Mouse (Mus musculus) embryonic facial prominence, embryonic 13.5 days (tissue): ENCODE measurements around the gene Rexo5. TPM values are rescaled to one million over a fixed set of nuclear protein-coding genes. Genes with fewer than 3 reads are reported as not detected.

Source experiments
- ATAC-seq: fragments of 200-750 bp; cut with Nextera tagmentation; 2 replicates; pipeline ENCODE4 v1.8.0; 2017; ENCODE audit warnings: low read depth; ENCODE audit not compliant: insufficient number of reproducible peaks, insufficient read depth, low FRiP score, low TSS enrichment
- H3K27ac ChIP-seq: fragments of 300-500 bp; sonication (generic); 2 replicates; pipeline ENCODE4 v1.5.1; 2015; ENCODE audit warnings: moderate library complexity, mild to moderate bottlenecking, inconsistent platforms
- H3K27me3 ChIP-seq: fragments of 300-500 bp; sonication (generic); 2 replicates; pipeline ENCODE4 v1.6.1; 2015; ENCODE audit warnings: mild to moderate bottlenecking, inconsistent platforms
- H3K36me3 ChIP-seq: fragments of 300-500 bp; sonication (generic); 2 replicates; pipeline ENCODE4 v1.6.1; 2015; ENCODE audit warnings: mild to moderate bottlenecking, inconsistent platforms
- H3K4me1 ChIP-seq: fragments of 300-500 bp; sonication (generic); 2 replicates; pipeline ENCODE4 v1.6.1; 2015; ENCODE audit warnings: inconsistent platforms
- H3K4me2 ChIP-seq: fragments of 300-500 bp; sonication (generic); 2 replicates; pipeline ENCODE4 v1.6.1; 2015; ENCODE audit warnings: moderate library complexity, mild to moderate bottlenecking, inconsistent platforms
- H3K4me3 ChIP-seq: fragments of 300-500 bp; sonication (generic); 2 replicates; pipeline ENCODE4 v1.5.1; 2015; ENCODE audit warnings: mild to moderate bottlenecking, inconsistent platforms
- H3K9ac ChIP-seq: fragments of 300-500 bp; sonication (generic); 2 replicates; pipeline ENCODE4 v1.6.1; 2015; ENCODE audit warnings: mild to moderate bottlenecking, inconsistent platforms
- H3K9me3 ChIP-seq: fragments of 300-500 bp; sonication (generic); 2 replicates; pipeline ENCODE4 v1.6.1; 2016; ENCODE audit warnings: inconsistent platforms
- WGBS: fragments of 180-500 bp; shearing (Covaris S2); methylation state at CpG from one replicate; pipeline ENCODE4 v1.1.7; 2015; ENCODE audit warnings: mixed read lengths; 5-methylcytosine and 5-hydroxymethylcytosine counted together
- polyA plus RNA-seq: library from polyadenylated mRNA; unstranded; fragments of >200 nt; fragmentation: Nextera tagmentation; extraction: Ambion mirVana; gene quantifications from 2 replicates; pipeline ENCODE4 v1.2.1, GENCODE M21; 2015

The Rexo5 gene
- polyA plus RNA-seq, 1 experiment from 2014 or later = 23.4 TPM

DNA sequence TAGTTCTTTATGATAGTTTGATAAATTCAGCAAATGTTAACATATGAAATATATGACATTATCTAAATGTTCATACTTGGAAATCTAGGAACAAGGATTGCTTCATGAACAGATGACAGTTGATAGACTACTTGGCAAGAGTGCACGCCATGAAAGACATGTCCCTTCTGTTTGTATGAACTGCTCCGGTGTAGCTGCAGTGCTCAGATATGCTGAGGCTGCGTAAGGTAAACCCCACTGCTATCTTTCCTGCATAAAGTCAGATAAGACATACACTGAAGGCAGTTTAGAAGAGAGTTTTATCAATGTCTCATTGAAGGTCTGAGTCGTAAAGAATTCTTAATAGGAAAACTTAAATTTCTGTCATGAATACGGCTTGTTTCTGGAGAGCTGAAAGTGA lies 8.9 kb upstream of the Rexo5 start:
- peaks cover 57% of the 10 kb centered on the region for H3K36me3 ChIP-seq
- ATAC-seq = no peak
- no peaks in the 10 kb centered on the region for H3K27me3 ChIP-seq
- H3K9ac ChIP-seq = no peak overlapping the region
- no peak overlapping the region for H3K27ac ChIP-seq
- H3K4me2 ChIP-seq = no peak overlapping the region
- H3K4me3 ChIP-seq = no peak overlapping the region
- no peaks in the 10 kb centered on the region for H3K4me1 ChIP-seq
- 96% methylated on average over 5 of the region's 5 CpGs for WGBS
- H3K9me3 ChIP-seq = no peaks in the 10 kb centered on the region

- H3K9ac ChIP-seq = no peak overlapping the region
- H3K4me3 ChIP-seq = no peak overlapping the region
- peaks cover 48% of the 10 kb centered on the region for H3K36me3 ChIP-seq
- no peak overlapping the region for H3K4me2 ChIP-seq
- no peaks in the 10 kb centered on the region for H3K27me3 ChIP-seq
- no peak overlapping the region for H3K27ac ChIP-seq
- no peak for ATAC-seq
- H3K4me1 ChIP-seq = peaks cover 5% of the 10 kb centered on the region; the same call in 1 of the 2 replicates
- no peaks in the 10 kb centered on the region for H3K9me3 ChIP-seq
- 85% methylated on average over 3 of the region's 3 CpGs for WGBS
Observed at GRCm38 (mm10) chr7:119789024-119789423, 4.8 kb upstream of the Rexo5 start.

- ATAC-seq = no peak; the same call in 1 of the 2 replicates
- under 1% methylated on average over 21 of the region's 21 CpGs for WGBS
Observed at GRCm38 (mm10) chr7:119794251-119794638, 439 bp downstream of the Rexo5 start.

DNA sequence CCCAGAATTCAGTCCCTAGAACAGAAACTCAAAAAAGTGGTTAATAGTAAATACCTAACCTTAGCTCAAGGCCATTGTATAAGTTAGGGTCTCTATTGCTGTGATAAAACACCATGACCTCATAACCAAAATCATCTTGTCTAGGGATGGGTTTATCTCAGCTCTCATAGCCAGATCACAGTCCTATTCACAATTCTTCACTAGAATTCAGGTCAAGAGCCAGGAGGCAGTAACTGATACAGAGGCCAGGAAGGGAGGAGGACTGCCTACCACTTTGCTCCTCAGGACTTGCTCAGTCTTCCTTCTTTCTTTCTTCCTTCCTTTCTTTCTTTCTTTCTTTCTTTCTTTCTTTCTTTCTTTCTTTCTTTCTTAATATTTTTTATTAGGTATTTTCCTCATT lies 1.5 kb downstream of the Rexo5 start:
- no peak for ATAC-seq
- H3K27me3 ChIP-seq = no peaks in the 10 kb centered on the region
- peak overlapping the region; percentile 50 for H3K4me2 ChIP-seq
- H3K36me3 ChIP-seq = peaks cover 7% of the 10 kb centered on the region
- H3K9me3 ChIP-seq = no peaks in the 10 kb centered on the region
- peaks cover 11% of the 10 kb centered on the region for H3K4me1 ChIP-seq
- no peak overlapping the region for H3K27ac ChIP-seq
- H3K4me3 ChIP-seq = peak overlapping the region; percentile 20
- H3K9ac ChIP-seq = 0 out of 2 replicates have a peak overlapping the region, but pooled peaks have one; percentile 28

More at GRCm38 (mm10) chr7:119794251-119794638, 439 bp downstream of the Rexo5 start:
- Histone ChIP-seq H3K27ac (peak overlapping the region; percentile 80), H3K9me3 (no peaks in the 10 kb centered on the region), H3K4me2 (peak overlapping the region; percentile 74), H3K4me1 (peaks cover 11% of the 10 kb centered on the region), H3K36me3 (peaks cover 12% of the 10 kb centered on the region), H3K27me3 (no peaks in the 10 kb centered on the region), H3K9ac (peak overlapping the region; percentile 88), H3K4me3 (peak overlapping the region; percentile 72)

- Histone ChIP-seq H3K9ac (no peak overlapping the region), H3K36me3 (peaks cover 24% of the 10 kb centered on the region), H3K27me3 (no peaks in the 10 kb centered on the region), H3K27ac (no peak overlapping the region), H3K9me3 (no peaks in the 10 kb centered on the region), H3K4me1 (no peaks in the 10 kb centered on the region), H3K4me3 (no peak overlapping the region), H3K4me2 (no peak overlapping the region)
- no peak for ATAC-seq
- WGBS = 84% methylated on average over 3 of the region's 3 CpGs
Observed at GRCm38 (mm10) chr7:119800488-119800887, 6.7 kb downstream of the Rexo5 start.

DNA sequence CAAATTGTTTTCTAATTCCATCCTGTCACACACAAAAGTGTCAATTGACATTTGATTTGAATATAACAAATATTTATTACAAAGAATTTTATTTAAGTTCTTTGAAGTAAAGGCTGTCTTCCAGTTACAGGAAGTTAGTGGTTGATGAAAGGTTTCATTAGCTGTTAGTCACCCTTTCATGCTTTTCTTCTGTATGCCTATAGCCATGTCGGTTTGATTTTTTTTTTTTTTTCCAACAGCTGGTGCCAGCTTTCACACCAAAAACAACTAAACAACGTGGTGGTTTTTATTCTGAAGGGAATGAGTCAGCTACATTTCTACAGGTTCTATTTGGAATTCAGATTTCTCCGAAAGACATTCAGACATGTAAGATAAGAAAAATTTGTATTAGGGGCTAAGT lies 7.2 kb downstream of the Rexo5 start:
- Histone ChIP-seq H3K4me1 (no peaks in the 10 kb centered on the region), H3K9ac (no peak overlapping the region), H3K27ac (no peak overlapping the region), H3K4me2 (no peak overlapping the region), H3K4me3 (no peak overlapping the region), H3K9me3 (no peaks in the 10 kb centered on the region), H3K27me3 (no peaks in the 10 kb centered on the region), H3K36me3 (peaks cover 25% of the 10 kb centered on the region)
- WGBS = 86% methylated on average over 3 of the region's 3 CpGs
- ATAC-seq = no peak

DNA sequence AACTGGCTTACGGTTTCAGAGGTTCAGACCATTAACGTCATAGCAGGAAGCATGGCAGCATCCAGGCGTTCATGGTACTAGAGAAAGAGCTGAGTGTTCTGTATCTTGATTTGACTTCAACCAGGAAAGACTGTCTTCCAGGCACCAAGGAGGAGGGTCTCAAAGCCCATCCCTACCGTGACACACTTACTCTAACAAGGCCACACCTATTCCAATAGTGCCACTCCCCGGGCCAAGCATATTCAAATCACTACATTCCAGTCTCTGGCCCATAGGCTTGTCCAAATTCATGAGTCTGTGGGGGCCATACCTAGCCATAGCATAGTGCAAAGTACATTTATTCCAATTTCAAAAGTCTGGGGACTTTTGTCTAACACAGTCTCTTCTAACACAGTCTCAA lies 13.6 kb downstream of the Rexo5 start:
- H3K36me3 ChIP-seq = peaks cover 47% of the 10 kb centered on the region

DNA sequence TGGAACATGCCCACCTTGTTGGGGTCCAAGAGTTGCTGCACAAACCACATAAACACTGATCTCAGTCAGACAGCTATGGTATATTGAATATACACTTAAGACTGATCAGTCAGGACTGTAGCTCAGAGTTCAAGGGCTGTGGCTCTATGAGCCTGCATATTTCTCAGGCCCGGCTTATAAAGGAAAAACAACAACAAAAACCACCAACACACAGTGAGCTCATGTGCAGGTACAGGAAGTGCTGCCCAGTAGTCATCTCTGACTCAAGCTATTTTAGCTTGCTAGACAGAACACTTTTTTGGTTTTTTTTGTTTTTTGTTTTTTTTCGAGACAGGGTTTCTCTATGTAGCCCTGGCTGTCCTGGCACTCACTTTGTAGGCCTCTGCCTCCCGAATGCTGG lies 14.9 kb downstream of the Rexo5 start:
- Histone ChIP-seq H3K9ac (no peak overlapping the region), H3K27me3 (no peaks in the 10 kb centered on the region), H3K4me2 (no peak overlapping the region), H3K4me3 (no peak overlapping the region), H3K9me3 (no peaks in the 10 kb centered on the region), H3K27ac (no peak overlapping the region), H3K36me3 (peaks cover 49% of the 10 kb centered on the region), H3K4me1 (no peaks in the 10 kb centered on the region)
- WGBS = 96% methylated on average over 3 of the region's 3 CpGs
- no peak for ATAC-seq

More for the DNA sequence above, 13.6 kb downstream of the Rexo5 start:
- no peaks in the 10 kb centered on the region for H3K9me3 ChIP-seq
- 92% methylated on average over 5 of the region's 5 CpGs for WGBS
- no peak overlapping the region for H3K9ac ChIP-seq
- ATAC-seq = no peak
- no peaks in the 10 kb centered on the region for H3K4me1 ChIP-seq
- no peak overlapping the region for H3K4me3 ChIP-seq
- no peak overlapping the region for H3K27ac ChIP-seq
- no peaks in the 10 kb centered on the region for H3K27me3 ChIP-seq
- H3K4me2 ChIP-seq = no peak overlapping the region

GRCm38 (mm10) chr7:119835371-119835770 lies 41.6 kb downstream of the Rexo5 start:
- H3K4me1 ChIP-seq = no peaks in the 10 kb centered on the region
- H3K4me2 ChIP-seq = no peak overlapping the region
- H3K9me3 ChIP-seq = no peaks in the 10 kb centered on the region
- H3K4me3 ChIP-seq = no peak overlapping the region
- WGBS = 86% methylated on average over 1 of the region's 1 CpGs
- peaks cover 27% of the 10 kb centered on the region for H3K36me3 ChIP-seq
- H3K9ac ChIP-seq = no peak overlapping the region
- no peak for ATAC-seq
- no peak overlapping the region for H3K27ac ChIP-seq
- no peaks in the 10 kb centered on the region for H3K27me3 ChIP-seq

GRCm38 (mm10) chr7:119835996-119836777 lies 42.4 kb downstream of the Rexo5 start:
- Histone ChIP-seq H3K27me3 (no peaks in the 10 kb centered on the region), H3K4me3 (no peak overlapping the region), H3K4me1 (no peaks in the 10 kb centered on the region), H3K9ac (no peak overlapping the region), H3K36me3 (peaks cover 28% of the 10 kb centered on the region), H3K27ac (no peak overlapping the region), H3K9me3 (no peaks in the 10 kb centered on the region), H3K4me2 (no peak overlapping the region)
- no peak for ATAC-seq
- WGBS = 96% methylated on average over 4 of the region's 4 CpGs

- Histone ChIP-seq H3K9me3 (no peaks in the 10 kb centered on the region), H3K4me2 (no peak overlapping the region), H3K27me3 (no peaks in the 10 kb centered on the region), H3K4me1 (no peaks in the 10 kb centered on the region), H3K27ac (no peak overlapping the region), H3K36me3 (peaks cover 23% of the 10 kb centered on the region), H3K9ac (no peak overlapping the region), H3K4me3 (no peak overlapping the region)
- 95% methylated on average over 4 of the region's 4 CpGs for WGBS
- no peak for ATAC-seq
Observed at GRCm38 (mm10) chr7:119841820-119842449, 48.1 kb downstream of the Rexo5 start.

- H3K36me3 ChIP-seq = peaks cover 19% of the 10 kb centered on the region
- no peak overlapping the region for H3K27ac ChIP-seq
- no peak overlapping the region for H3K4me3 ChIP-seq
- no peak overlapping the region for H3K4me2 ChIP-seq
- H3K9me3 ChIP-seq = no peaks in the 10 kb centered on the region
- no peak for ATAC-seq
- H3K9ac ChIP-seq = no peak overlapping the region
- no peaks in the 10 kb centered on the region for H3K4me1 ChIP-seq
- no peaks in the 10 kb centered on the region for H3K27me3 ChIP-seq
- WGBS = 90% methylated on average over 2 of the region's 2 CpGs
Observed at GRCm38 (mm10) chr7:119845541-119845940, 51.7 kb downstream of the Rexo5 start.
